Mouse (Mus musculus) midbrain, embryonic 11.5 days (tissue): ENCODE results near the gene Parp1. TPM values are rescaled to one million over a fixed set of nuclear protein-coding genes. Genes with fewer than 3 reads are reported as not detected.

ENCODE experiments used
- ATAC-seq: fragments of 200-750 bp; cut with Nextera tagmentation; 2 replicates; pipeline ENCODE4 v1.8.0; 2017; ENCODE audit warnings: moderate TSS enrichment, moderate library complexity; ENCODE audit not compliant: low FRiP score
- DNase-seq: peaks from one replicate; pipeline ENCODE4 v3.0.0; 2015; ENCODE audit warnings: low spot score; ENCODE audit errors: missing footprints
- H3K27ac ChIP-seq: fragments of 300-500 bp; sonication (generic); 2 replicates; pipeline ENCODE4 v1.5.1; 2014; ENCODE audit warnings: low read depth, low read length
- H3K27me3 ChIP-seq: fragments of 300-500 bp; sonication (generic); 2 replicates; pipeline ENCODE4 v1.6.1; 2014; ENCODE audit warnings: mild to moderate bottlenecking, low read length, moderate library complexity, mixed read lengths; ENCODE audit not compliant: control insufficient read depth, insufficient read depth
- H3K36me3 ChIP-seq: fragments of 300-500 bp; sonication (generic); 2 replicates; pipeline ENCODE4 v1.6.1; 2014; ENCODE audit warnings: mild to moderate bottlenecking, low read length, moderate library complexity, mixed read lengths; ENCODE audit not compliant: control insufficient read depth, insufficient read depth
- H3K4me1 ChIP-seq: fragments of 300-500 bp; sonication (generic); 2 replicates; pipeline ENCODE4 v1.6.1; 2014; ENCODE audit warnings: low read length; ENCODE audit not compliant: control insufficient read depth, insufficient read depth
- H3K4me2 ChIP-seq: fragments of 300-500 bp; sonication (generic); 2 replicates; pipeline ENCODE4 v1.6.1; 2014; ENCODE audit warnings: mild to moderate bottlenecking, moderate library complexity
- H3K4me3 ChIP-seq: fragments of 300-500 bp; sonication (generic); 2 replicates; pipeline ENCODE4 v1.5.1; 2014; ENCODE audit warnings: low read depth, low read length
- H3K9ac ChIP-seq: fragments of 300-500 bp; sonication (generic); 2 replicates; pipeline ENCODE4 v1.6.1; 2014; ENCODE audit warnings: low read length
- H3K9me3 ChIP-seq: fragments of 300-500 bp; sonication (generic); 2 replicates; pipeline ENCODE4 v1.6.1; 2016; ENCODE audit warnings: low read length; ENCODE audit not compliant: control insufficient read depth
- WGBS: fragments of 180-500 bp; shearing (Covaris S2); extraction: QIAGEN DNeasy Blood & Tissue Kit; methylation state at CpG from one replicate; pipeline ENCODE4 v1.1.7; 2014; 5-methylcytosine and 5-hydroxymethylcytosine counted together
- polyA plus RNA-seq: library from polyadenylated mRNA; unstranded; fragments of >200 nt; fragmentation: Nextera tagmentation; extraction: Ambion mirVana; gene quantifications from 2 replicates; pipeline ENCODE4 v1.2.1, GENCODE M21; 2014

Parp1 gene
- 188 and 213 TPM in 2 replicates for polyA plus RNA-seq

- H3K4me2 ChIP-seq, result peak within 1 kb of the TSS; percentile 69
- peak within 1 kb of the TSS; percentile 68 for H3K4me3 ChIP-seq
- no peaks in the 10 kb centered on the region; the same call in 1 of the 2 replicates for H3K9me3 ChIP-seq
- H3K27me3 ChIP-seq, result no peaks in the 10 kb centered on the region
- under 1% methylated on average over 61 of the region's 67 CpGs for WGBS
- DNase-seq, result peak; percentile 100
- H3K27ac ChIP-seq, result peak within 1 kb of the TSS; percentile 68
- peaks cover 12% of the 10 kb centered on the region for H3K4me1 ChIP-seq
- H3K9ac ChIP-seq, result peak within 1 kb of the TSS; percentile 84
- H3K36me3 ChIP-seq, result peaks cover 9% of the 10 kb centered on the region; the same call in 1 of the 2 replicates
- ATAC-seq, result peak; percentile 96
These were observed at the start of gene Parp1 for GRCm38 (mm10) chr1:180568761-180569452. Parp1 (plus strand) TSS chr1:180568924.

- WGBS, result 90% methylated on average over 8 of the region's 8 CpGs
- H3K27me3 ChIP-seq, result no peaks in the 10 kb centered on the region
These were observed 49.2 kb upstream of the Parp1 start for GRCm38 (mm10) chr1:180519520-180519919.

DNA sequence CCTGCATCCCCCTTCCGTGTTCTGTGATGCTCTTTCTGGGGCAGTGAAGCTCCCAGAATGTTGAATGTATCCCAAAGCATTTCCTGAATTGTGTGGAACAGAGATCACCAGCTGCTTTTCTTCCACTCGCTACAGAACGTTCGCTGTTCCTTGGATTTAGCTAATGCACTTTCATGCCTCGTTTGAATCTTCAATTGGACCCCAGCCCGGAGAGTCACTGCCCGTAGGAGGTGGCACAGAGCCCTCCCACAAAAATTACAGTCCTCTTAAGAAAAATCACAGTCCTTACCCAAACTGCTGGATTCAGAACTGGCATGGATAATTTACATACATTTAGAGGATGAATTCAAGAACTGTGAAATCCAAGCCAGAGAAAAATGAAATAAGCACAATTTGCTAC is 48.5 kb upstream of the Parp1 start:
- H3K36me3 ChIP-seq, result no peaks in the 10 kb centered on the region
- DNase-seq (peak; percentile 51), ATAC-seq (no peak)
- H3K27me3 ChIP-seq, result no peaks in the 10 kb centered on the region
- 61% methylated on average over 7 of the region's 7 CpGs for WGBS
- no peaks in the 10 kb centered on the region for H3K4me1 ChIP-seq
- H3K9ac ChIP-seq, result no peak overlapping the region
- no peak overlapping the region for H3K27ac ChIP-seq
- no peaks in the 10 kb centered on the region for H3K9me3 ChIP-seq
- no peak overlapping the region for H3K4me2 ChIP-seq
- no peak overlapping the region for H3K4me3 ChIP-seq

More at GRCm38 (mm10) chr1:180519520-180519919, 49.2 kb upstream of the Parp1 start:
- Histone ChIP-seq H3K4me3 (no peak overlapping the region), H3K27ac (no peak overlapping the region), H3K9ac (no peak overlapping the region), H3K4me2 (no peak overlapping the region), H3K4me1 (no peaks in the 10 kb centered on the region), H3K9me3 (no peaks in the 10 kb centered on the region), H3K36me3 (no peaks in the 10 kb centered on the region)
- ATAC-seq (no peak), DNase-seq (peak; percentile 21)

DNA sequence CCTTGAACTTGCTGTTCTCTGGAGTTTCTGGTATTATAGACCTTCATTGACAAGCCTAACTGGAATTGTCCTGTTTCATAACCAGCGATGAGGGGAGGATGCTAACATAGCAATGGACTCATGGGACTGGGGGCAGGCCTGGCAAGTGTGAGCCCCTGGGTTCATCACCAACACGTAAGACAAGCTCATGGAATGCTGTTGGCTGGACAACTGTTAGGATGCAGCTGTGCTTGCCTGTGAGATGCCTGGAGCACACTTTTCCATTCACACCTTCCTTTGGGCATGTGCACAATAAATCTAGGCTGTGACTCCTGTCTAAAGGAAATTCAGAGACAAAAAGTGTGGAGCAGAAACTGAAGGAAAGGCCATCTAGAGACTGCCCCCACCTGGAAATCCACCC is 45.4 kb upstream of the Parp1 start:
- Histone ChIP-seq H3K27me3 (no peaks in the 10 kb centered on the region), H3K4me2 (no peak overlapping the region), H3K9me3 (no peaks in the 10 kb centered on the region), H3K9ac (no peak overlapping the region), H3K4me3 (no peak overlapping the region), H3K36me3 (no peaks in the 10 kb centered on the region), H3K4me1 (no peaks in the 10 kb centered on the region), H3K27ac (no peak overlapping the region)
- no peak for DNase-seq
- WGBS, result 83% methylated on average over 2 of the region's 2 CpGs
- ATAC-seq, result no peak

DNA sequence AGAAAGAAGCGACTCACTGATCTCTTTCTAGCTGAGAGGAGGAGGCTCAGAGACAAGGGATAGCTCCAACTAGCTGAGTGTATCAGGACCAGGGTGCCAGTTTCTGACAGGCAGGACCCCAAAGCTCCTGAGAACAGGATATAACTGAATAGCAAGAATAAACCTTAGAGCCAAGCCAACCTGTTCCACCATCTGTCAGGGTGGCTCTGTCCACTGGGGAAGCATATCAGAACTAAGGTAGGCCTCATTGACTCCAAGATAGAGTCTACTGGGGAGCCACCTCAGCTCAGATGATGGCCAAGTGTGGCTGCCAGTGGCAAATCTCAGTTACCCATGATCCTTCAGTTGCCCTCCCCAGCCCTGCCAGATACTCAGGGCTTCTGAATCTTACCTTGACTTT is 43.4 kb upstream of the Parp1 start:
- Histone ChIP-seq H3K27ac (no peak overlapping the region), H3K4me3 (no peak overlapping the region), H3K36me3 (no peaks in the 10 kb centered on the region), H3K4me1 (no peaks in the 10 kb centered on the region), H3K9me3 (no peaks in the 10 kb centered on the region), H3K9ac (no peak overlapping the region), H3K4me2 (no peak overlapping the region), H3K27me3 (no peaks in the 10 kb centered on the region)
- ATAC-seq (no peak), DNase-seq (no peak)
- WGBS, result 87% methylated on average over 1 of the region's 1 CpGs

GRCm38 (mm10) chr1:180529847-180530246 is 38.9 kb upstream of the Parp1 start:
- H3K4me2 ChIP-seq, result no peak overlapping the region
- no peak overlapping the region for H3K27ac ChIP-seq
- no peaks in the 10 kb centered on the region for H3K36me3 ChIP-seq
- DNase-seq, result peak; percentile 60
- H3K27me3 ChIP-seq, result no peaks in the 10 kb centered on the region
- no peak for ATAC-seq
- H3K4me1 ChIP-seq, result no peaks in the 10 kb centered on the region
- H3K9ac ChIP-seq, result no peak overlapping the region
- 91% methylated on average over 7 of the region's 7 CpGs for WGBS
- no peak overlapping the region for H3K4me3 ChIP-seq
- H3K9me3 ChIP-seq, result no peaks in the 10 kb centered on the region; the same call in 1 of the 2 replicates

GRCm38 (mm10) chr1:180530457-180531263 is 38.1 kb upstream of the Parp1 start:
- Histone ChIP-seq H3K36me3 (no peaks in the 10 kb centered on the region), H3K9ac (no peak overlapping the region), H3K4me2 (no peak overlapping the region), H3K27ac (no peak overlapping the region), H3K9me3 (no peaks in the 10 kb centered on the region; the same call in 1 of the 2 replicates), H3K4me1 (no peaks in the 10 kb centered on the region), H3K27me3 (no peaks in the 10 kb centered on the region), H3K4me3 (no peak overlapping the region)
- no peak for ATAC-seq
- 67% methylated on average over 8 of the region's 8 CpGs for WGBS
- peak; percentile 33 for DNase-seq

- no peak overlapping the region for H3K9ac ChIP-seq
- H3K9me3 ChIP-seq, result no peaks in the 10 kb centered on the region; the same call in 1 of the 2 replicates
- H3K36me3 ChIP-seq, result no peaks in the 10 kb centered on the region
- no peaks in the 10 kb centered on the region for H3K4me1 ChIP-seq
- H3K27ac ChIP-seq, result no peak overlapping the region
- no peak overlapping the region for H3K4me2 ChIP-seq
- H3K27me3 ChIP-seq, result no peaks in the 10 kb centered on the region
- ATAC-seq (no peak), DNase-seq (no peak)
- 96% methylated on average over 11 of the region's 11 CpGs for WGBS
- H3K4me3 ChIP-seq, result no peak overlapping the region
These were observed 36.1 kb upstream of the Parp1 start for GRCm38 (mm10) chr1:180532671-180533070.

DNA sequence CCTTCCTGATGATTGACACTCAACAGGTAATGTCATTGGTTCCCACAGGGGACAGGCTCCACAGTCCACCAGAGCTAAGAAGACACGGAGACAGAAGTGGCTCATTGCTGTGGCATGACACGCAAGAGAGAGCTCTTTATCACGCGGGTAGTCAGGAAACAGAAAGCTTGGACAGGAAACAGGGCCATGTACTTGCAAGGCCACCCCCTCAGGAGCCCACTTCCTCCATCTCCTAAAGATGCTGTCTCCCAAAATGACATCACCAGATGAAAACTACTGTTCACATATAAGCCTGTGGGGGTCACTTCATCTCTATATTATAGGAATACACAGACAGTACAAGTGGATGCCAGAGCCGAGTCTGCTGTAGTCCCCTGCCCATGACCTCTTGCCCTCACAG is 32.0 kb upstream of the Parp1 start:
- WGBS, result 76% methylated on average over 5 of the region's 5 CpGs
- H3K4me2 ChIP-seq, result no peak overlapping the region
- no peak overlapping the region for H3K4me3 ChIP-seq
- no peaks in the 10 kb centered on the region for H3K4me1 ChIP-seq
- no peaks in the 10 kb centered on the region; the same call in 1 of the 2 replicates for H3K9me3 ChIP-seq
- no peak overlapping the region for H3K9ac ChIP-seq
- no peak overlapping the region for H3K27ac ChIP-seq
- ATAC-seq (no peak), DNase-seq (peak; percentile 8)
- H3K36me3 ChIP-seq, result no peaks in the 10 kb centered on the region
- no peaks in the 10 kb centered on the region for H3K27me3 ChIP-seq
